Mouse (Mus musculus): ENCODE results near the gene Slmap.

DNA sequence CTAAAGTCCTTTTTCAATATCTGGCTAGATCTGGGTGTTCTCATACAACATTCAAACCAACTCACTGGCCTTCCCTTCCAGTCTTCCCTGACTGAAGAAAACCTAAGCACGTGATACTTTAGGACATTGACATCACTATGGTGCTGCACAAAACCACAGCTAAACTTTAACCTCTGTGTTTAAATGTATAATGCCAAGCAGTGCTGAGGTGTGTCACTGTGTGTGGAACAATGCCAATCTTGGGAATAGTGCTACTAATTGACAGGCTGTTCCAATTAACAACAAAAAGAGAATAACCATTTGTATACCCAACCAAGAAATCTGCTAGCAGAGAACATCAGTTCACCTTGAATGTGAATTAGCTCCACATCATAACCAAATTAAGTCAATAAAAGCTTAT, 121.2 kb downstream of the Slmap start:
- TF ChIP-seq MAZ (IDR thresholded peaks at IDR 0.05; ENCODE audit: low read depth, low read length) = no peak
- TF ChIP-seq CTCF (conservative IDR thresholded peaks at IDR 0.05 in 1 of 2, IDR thresholded peaks at IDR 0.05 in 1 of 2; ENCODE audit: low read depth in 2 of 2, low read length in 2 of 2) = no peak
- no peak for TF ChIP-seq MAX (IDR thresholded peaks at IDR 0.05; ENCODE audit: low read length)
- TF ChIP-seq ZMIZ1 (IDR thresholded peaks at IDR 0.05; ENCODE audit: low read depth, low read length) = no peak
- no peak for TF ChIP-seq EP300 (IDR thresholded peaks at IDR 0.05; ENCODE audit: low read length)
- TF ChIP-seq UBTF (IDR thresholded peaks at IDR 0.05; ENCODE audit: low read depth, low read length) = no peak
- TF ChIP-seq KAT2A (IDR thresholded peaks at IDR 0.05; ENCODE audit: insufficient replicate concordance, low read length) = no peak
- no peak for TF ChIP-seq JUND (conservative IDR thresholded peaks at IDR 0.05; ENCODE audit: low read depth, low read length)
- no peak for TF ChIP-seq POLR2A (IDR thresholded peaks at IDR 0.05; ENCODE audit: low read depth, low read length)
- no peak for TF ChIP-seq ZKSCAN1 (IDR thresholded peaks at IDR 0.05; ENCODE audit: borderline replicate concordance, low read depth, low read length)
- no peak for TF ChIP-seq MXI1 (IDR thresholded peaks at IDR 0.05; ENCODE audit: low read depth, low read length)
